Mouse (Mus musculus) T-helper 2 cell (primary cell): ENCODE results near the gene Gm4214.
"Not testable (repeated sequence)": the region's sequence is repeated elsewhere in the genome, so short reads cannot be mapped to it uniquely, and the experiment has no call there.

Source experiments
- in situ Hi-C: fragments of 300-600 bp; cut with MboI, MseI; formaldehyde crosslinking; loops from one replicate; pipeline ENCODE4 v1.15.1; 2025; ENCODE audit warnings: high pct_unique_total_duplicates

The Gm4214 gene

GRCm38 (mm10) chr7:22984573-22984972, at the start of gene Gm4214:
Gene Gm4214, minus strand, starts transcription at chr7:22984673.
- in situ Hi-C loops: loop anchor here (25.0 kb wide), 1 partner anchor 172 kb away; no protein-coding TSS in a partner anchor

- in situ Hi-C loops: not testable (repeated sequence)
Observed at GRCm38 (mm10) chr7:23019823-23020222, 35.4 kb upstream of the Gm4214 start, which contains the start of gene Gm4216. Gene Gm4216, minus strand, starts transcription at chr7:23019923.
